Mouse (Mus musculus) skeletal muscle tissue, adult 2 months (tissue): Measurements from ENCODE around the gene Rpl35a.
A peak's percentile ranks its signal among the peaks of the same experiment; 100 is the strongest.
"Not testable (repeated sequence)": the region's sequence is repeated elsewhere in the genome, so short reads cannot be mapped to it uniquely, and the experiment has no call there.

Experiments
- DNase-seq: peaks from one replicate; pipeline ENCODE4 v3.0.0-alpha.2; 2012; ENCODE audit warnings: low read depth, low spot score

Gene Rpl35a

DNA sequence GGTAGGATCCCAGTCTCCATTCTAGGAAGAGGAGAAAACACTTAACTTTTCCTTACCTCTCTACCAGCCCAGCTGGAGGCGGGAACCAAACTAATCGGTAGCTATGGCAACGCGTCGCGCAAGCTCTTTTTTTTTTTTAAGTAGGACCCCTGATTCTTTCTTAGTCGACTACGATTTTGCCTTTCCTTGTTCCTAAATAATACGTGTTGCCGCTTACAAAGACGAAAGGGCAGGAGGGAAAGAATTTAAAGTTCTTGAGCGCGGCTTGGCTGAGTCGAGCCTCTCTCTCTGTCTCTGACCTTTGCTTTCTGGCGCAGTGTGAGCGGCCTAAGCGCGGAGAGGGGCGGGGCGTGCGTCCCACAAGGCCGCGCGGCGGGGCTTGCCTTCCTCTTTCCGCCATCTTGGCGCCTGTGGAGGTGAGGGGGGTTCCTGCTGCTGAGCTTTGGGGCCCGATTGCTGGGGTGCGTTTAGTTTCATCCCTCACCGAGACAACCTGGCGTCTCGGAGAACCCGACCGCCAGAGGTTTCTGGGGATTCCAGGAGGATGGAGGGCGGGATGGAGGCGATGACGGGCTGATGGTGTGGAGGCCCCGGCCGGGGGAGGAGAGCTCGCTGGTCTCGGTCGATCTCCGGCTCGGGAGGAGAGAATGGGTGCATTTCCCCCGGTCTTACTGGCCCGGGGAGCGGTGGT, at the start of gene Rpl35a, which contains the start of gene Iqcg:
TSS of gene Rpl35a (plus strand) at position 359 of the 691 bp plus-strand sequence.
TSS of gene Iqcg (minus strand) at position 124 of the 691 bp plus-strand sequence.
- peak; percentile 87 for DNase-seq

DNA sequence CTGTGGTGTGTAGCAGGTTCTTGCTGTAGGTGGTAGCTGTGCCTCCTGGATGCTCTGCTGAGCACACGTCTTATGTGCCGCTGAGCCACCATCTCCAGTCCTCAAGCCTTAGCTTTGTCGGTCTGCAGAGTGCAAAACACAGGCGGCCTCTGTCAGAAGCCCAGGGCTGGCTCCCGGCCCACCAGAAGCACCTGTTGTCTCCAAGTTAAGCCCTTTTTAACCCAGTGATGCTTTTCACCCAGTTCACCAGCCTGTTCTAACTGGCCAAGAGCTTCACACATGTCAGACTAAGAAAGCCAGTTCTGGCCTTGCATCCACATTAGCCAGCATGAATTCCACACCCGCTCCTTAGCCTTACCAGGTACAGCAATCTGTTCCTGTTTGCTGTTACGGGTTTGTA, 49.4 kb upstream of the Rpl35a start:
- no peak for DNase-seq

DNA sequence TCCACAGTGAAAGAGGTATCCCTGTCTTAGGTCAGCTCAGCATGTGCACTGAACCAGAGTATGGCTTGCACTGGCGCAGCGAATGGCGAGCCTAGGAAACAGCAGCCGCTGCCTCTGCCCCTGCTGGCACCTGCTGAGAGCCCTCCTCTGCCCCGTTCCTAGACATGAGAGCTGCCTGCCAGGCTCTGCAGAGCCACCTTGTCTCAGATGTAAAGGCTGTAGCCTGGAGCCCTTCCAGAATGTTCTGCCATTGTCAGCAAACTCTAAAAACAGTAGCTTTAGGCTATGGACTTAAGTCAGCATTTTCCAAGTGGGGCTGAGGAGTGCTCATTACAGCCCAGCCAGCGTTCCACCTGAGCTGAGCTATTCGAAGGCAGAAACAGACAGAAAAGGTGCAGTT, 48.8 kb upstream of the Rpl35a start:
- no peak for DNase-seq

DNA sequence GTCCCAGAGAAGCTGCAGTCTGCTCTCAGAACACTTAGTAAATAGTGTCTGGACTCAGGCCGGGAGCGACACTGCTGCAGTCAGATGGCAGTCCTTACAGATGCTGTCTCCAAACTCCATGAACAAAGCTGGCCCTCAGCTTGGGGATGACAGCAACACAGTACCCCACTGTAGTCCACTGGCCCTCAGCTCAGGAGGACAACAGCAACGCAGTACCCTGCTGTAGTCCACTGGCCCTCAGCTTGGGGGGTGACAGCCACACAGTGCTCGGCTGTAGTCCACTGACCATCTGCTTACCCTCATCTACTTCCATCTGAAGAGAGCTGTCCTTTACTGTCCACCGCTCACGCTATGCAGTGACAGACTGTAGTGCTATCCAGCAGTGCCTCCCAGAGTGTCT, 46.1 kb upstream of the Rpl35a start:
- DNase-seq, result no peak

DNA sequence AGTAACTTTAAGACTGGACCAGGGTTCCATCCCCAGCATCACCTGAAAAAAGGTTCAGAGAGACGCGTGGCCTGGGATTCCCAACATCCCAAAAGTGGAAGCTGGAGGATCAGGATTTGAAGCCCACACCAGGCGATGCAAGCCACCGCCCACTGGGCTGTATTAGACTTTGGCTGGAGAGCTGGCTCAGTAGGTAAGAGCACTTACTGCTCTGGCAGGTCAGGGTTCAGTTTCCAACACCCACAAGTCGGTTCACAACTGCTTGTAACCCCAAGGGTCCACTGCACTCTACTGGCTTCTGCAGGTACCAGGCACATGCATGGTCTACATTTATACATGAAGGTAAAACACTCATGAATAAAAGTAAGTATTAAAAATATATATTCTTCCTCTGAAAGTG, 42.5 kb upstream of the Rpl35a start:
- no peak for DNase-seq

- peak; percentile 48 for DNase-seq
These were observed 41.3 kb upstream of the Rpl35a start for GRCm38 (mm10) chr16:33014921-33015320.

GRCm38 (mm10) chr16:33015396-33015907, 40.8 kb upstream of the Rpl35a start:
- no peak for DNase-seq

DNA sequence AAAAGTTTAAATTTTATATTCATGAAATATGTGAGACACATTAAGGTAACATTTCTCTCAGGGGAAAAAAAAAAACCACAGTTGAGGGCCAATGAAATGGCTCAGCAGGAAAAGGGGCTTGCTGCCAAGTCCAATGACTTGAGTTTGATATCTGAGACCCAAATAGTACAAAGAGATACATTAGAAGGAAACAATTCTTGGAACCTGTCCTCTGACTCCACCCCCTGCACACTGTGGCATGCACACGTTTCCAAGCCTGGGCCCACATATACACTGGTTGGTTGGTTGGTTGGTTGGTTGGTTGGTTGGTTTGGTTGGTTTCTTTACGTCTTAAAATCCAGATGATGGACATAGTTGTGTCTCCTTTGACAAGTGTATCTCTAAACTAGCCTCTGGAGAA, 40.3 kb upstream of the Rpl35a start:
- no peak for DNase-seq

- DNase-seq, result no peak
These were observed 38.4 kb upstream of the Rpl35a start for GRCm38 (mm10) chr16:33017677-33018349.

DNA sequence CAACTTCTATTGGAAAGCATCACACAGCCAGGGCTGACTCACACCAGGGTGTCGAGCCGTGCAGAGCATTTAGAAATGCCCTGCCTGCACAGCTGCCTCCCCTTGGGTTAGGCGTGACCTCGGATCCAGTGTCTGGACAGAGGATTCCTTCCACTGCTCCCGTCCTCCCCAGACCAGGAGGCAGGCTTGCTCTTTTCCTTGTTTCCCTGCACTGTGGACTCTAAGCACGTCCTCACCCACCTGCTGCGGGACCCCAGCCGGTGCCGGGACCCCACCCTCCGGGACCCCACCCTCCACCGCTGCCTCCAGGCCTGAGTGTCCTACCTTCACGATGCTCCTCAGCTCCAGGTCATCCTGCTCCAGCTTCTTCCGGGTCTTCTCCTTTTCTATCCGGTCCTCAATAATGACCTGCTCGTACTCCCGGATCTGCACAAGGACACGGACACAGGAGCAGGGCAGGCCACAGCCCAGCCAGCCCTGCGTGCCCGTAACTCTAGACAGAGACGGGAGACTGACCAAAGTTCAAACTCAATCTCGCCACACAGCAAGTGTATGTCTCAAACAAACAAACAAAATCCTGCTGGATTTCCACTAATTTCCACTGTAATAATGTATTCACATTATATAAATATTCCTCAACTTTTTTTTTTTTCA, 37.0 kb upstream of the Rpl35a start:
- DNase-seq, result peak; percentile 42

- no peak for DNase-seq
These were observed 34.9 kb upstream of the Rpl35a start for GRCm38 (mm10) chr16:33021381-33021780.

DNA sequence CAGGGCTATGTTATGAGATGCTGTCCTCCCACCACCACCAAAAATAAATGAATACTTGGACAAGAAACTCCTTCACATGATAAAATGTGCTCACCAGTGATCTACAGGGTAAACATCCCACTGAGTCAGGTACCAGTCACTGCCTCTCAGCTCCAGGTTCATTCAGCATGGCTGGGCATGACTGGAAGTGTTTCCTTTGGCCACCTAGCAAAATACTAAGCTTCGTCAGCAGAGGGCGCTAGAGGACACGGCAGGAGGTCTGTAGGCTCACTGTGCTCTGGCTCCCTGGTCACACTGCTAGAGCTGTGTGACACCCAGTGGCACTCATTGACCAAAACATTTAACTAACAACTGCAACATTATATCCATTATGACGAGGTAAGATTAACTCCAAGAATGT, 32.5 kb upstream of the Rpl35a start:
- peak; percentile 83 for DNase-seq

DNA sequence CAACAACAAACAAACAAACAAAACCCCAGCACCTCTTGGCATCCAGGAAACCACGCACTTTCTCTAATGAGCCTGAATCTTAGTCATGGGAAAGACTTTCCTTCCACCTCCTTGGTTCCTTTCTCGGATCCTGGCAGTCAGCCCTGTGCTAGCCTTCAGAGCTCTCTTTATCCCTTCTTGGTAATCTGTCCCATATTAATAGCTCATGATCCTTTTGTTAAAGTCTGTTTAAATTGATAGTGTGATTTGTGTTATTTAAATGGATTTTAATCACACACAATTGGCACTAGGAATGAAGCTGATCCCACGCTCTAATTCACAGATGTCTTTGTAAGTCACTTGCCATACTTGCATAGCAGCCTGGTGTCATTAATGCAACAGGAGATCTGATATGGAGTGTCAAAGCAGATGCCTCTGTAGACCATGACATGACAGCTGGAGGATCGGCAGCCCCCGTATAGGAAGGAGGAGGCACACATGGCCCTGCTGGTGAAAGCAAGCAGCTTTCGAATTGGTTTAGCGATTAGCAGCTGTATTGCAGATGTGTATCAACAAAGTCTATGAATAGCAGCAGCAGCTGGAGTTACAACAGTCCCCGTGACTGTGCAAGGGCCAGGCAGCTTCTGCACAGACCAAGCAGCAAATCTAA, 31.7 kb upstream of the Rpl35a start:
- DNase-seq, result no peak

DNA sequence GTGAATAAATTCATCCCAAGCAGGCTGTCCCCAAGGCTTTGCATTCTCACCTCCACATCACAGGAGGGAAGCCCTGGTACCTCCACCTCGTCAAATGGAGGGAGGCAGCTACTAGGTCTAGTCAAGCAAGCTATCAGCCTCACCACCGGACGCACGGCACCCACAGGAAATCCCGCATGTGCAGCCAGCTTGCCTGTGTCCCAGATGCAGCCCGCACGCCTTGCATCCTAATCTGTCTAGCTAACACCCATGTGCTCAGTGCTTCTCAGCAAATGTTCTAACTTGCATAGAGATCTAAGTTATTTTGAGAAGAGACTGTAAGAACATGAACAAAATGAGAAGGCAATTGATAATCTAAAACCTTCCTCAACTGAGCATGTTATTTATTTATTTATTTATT, 29.9 kb upstream of the Rpl35a start:
- DNase-seq, result no peak

GRCm38 (mm10) chr16:33036006-33036405, 20.2 kb upstream of the Rpl35a start:
- DNase-seq, result no peak

DNA sequence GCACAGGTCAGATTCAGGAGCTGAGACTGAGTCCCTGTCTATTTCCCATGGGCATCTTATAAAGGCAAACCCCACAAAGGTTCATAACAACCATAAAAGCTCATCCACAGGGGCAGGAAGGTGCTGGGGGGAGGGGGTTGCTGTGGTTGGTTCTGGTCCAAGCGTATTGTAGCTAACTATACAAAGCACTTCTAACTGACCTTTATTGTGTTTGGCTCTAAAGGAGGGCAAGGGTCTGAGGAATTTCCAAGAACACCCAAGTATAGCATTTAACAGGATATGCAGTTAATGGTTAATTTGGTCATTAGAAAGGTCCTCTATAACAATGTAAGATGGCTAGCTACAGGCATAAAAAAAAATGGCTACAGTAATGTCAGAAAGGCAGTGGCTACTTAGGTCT, 13.6 kb upstream of the Rpl35a start:
- no peak for DNase-seq

- DNase-seq, result no peak
These were observed 13.0 kb upstream of the Rpl35a start for GRCm38 (mm10) chr16:33043268-33043667.

GRCm38 (mm10) chr16:33048004-33048403, 8.2 kb upstream of the Rpl35a start:
- DNase-seq, result no peak

DNA sequence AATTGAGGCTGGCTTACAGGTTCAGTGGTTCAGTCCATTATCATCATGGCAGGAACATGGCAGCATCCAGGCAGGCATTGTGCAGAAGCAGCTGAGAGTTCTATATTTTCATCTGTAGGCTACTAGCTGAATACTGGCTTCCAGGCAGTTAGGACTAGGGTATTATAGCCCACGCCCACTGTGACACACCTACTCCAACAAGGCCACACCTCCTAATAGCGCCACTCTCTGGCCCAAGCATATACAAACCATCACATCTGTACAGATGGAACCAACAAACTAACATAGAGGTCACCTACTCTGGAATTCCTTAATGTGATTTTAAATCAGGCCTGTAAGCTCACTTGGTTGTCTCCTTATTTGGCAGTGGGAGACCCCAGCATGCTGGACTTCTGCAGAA, 7.6 kb upstream of the Rpl35a start:
- no peak for DNase-seq

GRCm38 (mm10) chr16:33049809-33050208, 6.4 kb upstream of the Rpl35a start:
- DNase-seq, result no peak

DNA sequence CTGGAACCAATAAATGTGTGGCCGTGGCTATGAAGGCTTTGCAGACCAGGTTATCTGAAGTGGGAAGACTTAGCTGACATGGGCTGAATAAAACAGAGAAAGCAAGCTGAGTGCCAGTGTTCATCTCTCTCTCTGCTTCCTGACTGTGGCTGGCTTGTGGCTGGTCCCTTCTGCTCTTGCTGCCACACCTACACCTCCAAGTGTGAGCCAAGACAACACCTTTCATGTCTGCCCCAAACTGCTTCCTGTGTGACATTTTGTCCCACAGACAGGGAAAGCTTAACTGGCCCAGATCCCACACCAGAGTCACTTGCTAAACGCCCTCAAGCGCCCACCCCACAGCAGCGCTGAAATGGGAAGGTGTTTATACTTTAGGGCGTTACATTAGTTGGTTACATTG, 3.1 kb upstream of the Rpl35a start:
- no peak for DNase-seq

DNA sequence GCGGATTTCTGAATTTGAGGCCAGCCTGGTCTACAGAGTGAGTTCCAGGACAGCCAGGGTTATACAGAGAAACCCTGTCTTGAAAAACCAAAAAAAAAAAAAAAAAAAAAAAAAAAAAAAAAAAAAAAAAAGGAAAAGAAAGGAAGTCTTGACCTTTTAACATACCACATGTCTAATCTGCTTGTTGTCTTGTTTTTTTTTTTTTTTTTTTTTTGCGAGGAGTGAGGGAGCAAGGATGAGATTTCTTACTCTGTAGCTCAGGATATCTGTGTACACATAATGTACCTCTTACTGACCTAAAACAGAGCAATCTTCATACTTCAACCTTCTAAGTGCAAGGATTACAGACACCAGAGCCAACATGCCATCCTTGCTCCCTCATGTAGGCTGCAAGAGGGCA, 1.3 kb upstream of the Rpl35a start:
- not testable (repeated sequence) for DNase-seq
